Mouse (Mus musculus) gastrocnemius, postnatal 4 days (tissue): ENCODE results near the gene Smad6. TPM values are rescaled to one million over a fixed set of nuclear protein-coding genes. Genes with fewer than 3 reads are reported as not detected.

Experiments
- DNase-seq, 2 experiments: peaks; one replicate each; pipeline ENCODE4 v3.0.0; 2021 to 2022; ENCODE audit warnings: low spot score in 2 of 2, mixed read lengths in 2 of 2
- total RNA-seq, 2 experiments: library from RNA; stranded (reverse); gene quantifications; 2 replicates each; pipeline ENCODE4 v1.2.3; 2021

The Smad6 gene
- total RNA-seq, 2 experiments from 2014 or later: 5.6 to 7.2 TPM

- no peak for DNase-seq
Measured at GRCm38 (mm10) chr9:63961881-63962280, 60.0 kb downstream of the Smad6 start.

- no peak for DNase-seq
Measured at GRCm38 (mm10) chr9:63960829-63961185, 61.1 kb downstream of the Smad6 start.

GRCm38 (mm10) chr9:63959933-63960828, 61.7 kb downstream of the Smad6 start:
- no peak for DNase-seq

DNA sequence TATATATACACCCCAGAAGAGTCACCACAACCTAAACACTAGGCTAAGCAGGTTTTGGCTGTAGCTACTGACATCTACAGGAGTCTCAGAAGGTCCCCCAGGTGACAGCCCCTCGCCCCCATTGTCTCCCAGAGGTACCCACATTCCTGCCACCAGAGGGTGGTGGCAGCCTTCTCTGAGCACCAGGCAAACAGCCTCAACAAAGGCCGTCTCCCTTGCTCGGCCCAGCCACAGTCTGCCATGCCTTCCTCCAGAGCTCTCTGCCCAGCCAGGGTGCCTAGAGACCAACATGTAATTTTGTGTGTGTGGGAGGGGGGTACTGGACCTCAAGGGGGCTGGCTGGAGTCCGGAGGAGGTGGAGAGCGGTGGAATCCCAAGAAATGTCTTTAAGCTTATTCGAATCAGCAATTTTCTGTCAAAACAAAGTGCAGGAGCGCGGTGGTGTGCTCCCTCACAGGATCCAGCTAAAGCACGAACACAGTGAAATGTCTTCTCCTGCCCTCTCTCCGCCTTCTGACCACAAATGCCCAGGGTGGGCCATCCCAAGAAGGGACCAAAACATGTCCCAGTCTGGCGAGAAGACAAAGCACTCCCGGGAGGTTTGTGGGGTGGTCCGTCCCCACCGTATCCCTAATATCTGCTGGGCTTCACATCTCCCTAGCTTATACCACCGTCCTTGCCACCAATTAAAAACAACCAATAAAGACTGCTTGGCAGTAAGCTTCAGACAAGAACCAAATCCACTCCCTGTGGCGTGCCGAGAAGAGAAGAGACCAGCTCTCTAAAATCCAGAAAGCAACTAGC, 62.5 kb downstream of the Smad6 start:
- peak in 1 of 2 experiments; percentile 65 for DNase-seq

GRCm38 (mm10) chr9:63958337-63959030, 63.4 kb downstream of the Smad6 start:
- DNase-seq: peak in 1 of 2 experiments; percentile 66

DNA sequence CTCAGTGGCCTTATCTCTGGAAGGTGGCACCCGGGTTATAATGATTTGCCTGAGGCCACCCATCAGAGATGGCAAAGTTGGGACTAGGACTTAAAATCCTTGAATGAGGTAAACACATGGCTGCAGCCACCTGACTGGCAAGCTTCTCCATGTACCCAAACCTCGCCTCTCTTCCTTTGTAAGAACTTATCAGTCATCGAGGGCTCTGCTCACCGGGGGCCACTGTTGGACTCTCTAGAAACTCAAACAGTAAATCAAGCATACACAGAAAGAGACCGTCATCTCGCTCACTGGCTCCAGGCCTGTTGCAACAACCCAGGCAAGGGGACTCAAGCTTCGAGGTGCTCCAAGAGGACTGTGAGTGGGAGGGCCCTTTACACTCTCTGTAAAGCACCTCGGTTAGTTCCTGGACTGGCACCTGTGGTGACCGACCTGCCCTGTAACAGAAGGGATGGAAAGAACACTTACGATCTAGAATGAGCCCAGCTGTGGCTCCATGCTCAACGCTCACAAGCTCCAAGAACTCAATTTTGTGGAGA, 64.1 kb downstream of the Smad6 start:
- DNase-seq: no peak

DNA sequence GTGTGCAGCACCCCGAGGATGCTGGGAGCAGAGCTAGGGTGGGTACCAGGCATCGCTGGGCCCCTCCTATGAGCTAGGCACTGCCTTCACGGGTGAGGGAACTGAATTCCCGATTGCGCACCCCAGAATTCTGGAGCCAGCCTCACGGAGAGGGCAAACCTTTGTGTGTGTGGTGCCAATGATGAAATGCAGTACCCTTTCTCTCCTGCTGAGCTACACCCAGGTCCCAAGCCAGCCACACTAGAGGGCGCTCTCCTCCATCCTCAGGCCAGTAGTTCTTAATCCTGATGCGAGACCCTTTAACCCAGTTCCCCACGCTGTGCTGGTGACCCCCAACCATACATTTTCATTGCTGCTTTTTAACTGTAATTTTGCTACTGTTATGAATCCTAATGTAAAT, 65.8 kb downstream of the Smad6 start:
- peak; percentile 67 to 76 for DNase-seq

DNA sequence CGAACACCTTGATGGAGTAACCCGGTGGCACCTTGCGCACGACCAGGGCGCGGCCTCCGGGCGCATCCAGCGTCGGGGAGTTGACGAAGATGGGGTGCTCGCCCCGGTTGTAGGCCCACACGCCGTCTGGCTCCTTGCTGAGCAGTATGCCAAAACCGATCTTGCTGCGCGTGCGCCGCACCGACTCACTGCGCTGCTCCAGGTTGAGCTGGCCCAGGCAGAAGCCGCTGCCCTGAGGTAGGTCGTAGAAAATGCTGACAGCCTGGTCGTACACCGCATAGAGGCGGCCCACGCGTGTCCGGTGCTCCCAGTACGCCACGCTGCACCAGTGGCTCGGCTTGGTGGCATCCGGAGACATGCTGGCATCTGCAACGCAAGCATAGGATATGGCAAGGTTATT, 68.2 kb downstream of the Smad6 start:
- DNase-seq: no peak

- DNase-seq: no peak
Measured at GRCm38 (mm10) chr9:63952591-63952990, 69.3 kb downstream of the Smad6 start.

DNA sequence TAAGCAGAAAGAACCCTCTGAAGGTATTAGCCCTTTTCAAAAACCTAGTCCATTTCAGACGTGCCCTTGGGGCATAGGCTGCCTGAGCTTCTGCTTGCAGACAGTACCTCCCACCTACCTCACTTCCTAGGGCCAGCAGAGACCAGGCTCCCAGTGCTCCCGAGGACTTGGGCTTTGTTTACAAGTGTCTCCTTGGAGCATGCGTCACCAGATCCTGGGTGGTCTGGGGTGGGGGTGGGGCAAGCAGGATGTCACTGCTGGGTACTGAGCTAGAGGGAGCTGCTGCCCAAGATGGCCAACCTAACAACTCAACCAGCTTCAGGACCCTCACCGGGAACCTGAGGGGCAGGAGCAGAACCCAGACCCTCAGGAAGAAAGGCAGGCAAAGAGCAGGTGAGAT, 71.5 kb downstream of the Smad6 start:
- DNase-seq: no peak

GRCm38 (mm10) chr9:63949393-63949792, 72.5 kb downstream of the Smad6 start:
- DNase-seq: no peak

DNA sequence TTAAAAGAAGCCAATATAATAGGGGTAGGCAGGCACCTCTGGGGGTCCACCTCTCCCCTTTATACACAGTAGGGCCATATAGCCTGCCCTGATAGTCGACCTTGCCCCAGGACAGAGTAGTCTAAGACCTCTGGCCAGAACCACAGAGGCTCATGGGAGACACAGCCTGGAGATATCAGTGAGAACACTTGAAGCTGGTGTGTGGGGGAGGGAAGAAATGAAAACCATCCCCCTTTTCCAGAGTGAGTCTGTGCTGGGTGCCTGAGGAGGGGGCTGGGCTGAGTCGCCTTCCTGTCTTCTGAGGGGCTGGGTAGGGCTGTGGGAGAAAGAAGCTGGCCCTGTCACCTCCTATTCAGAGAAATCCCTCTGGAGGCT, 79.3 kb downstream of the Smad6 start:
- no peak for DNase-seq

GRCm38 (mm10) chr9:63941747-63942607, 79.9 kb downstream of the Smad6 start:
- DNase-seq: no peak

DNA sequence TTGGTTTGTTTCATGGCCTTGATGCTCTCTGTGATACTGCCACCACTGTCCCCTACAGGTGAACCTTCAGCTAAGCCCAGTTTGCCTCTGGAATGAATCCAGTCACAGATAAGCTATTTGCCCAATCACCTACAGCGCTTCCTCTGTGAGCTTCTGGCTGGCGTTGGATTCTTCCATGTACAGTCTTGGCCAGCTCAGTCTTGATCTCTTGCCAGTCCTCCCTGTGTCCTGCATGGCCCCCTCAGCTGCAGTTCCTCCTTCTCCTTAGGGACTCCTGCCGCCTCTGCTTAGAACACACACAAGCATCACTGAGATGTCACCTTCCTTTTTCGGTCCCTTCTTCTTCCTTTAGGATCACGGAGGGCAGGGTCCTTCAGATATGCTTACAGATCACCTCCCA, 85.6 kb downstream of the Smad6 start:
- no peak for DNase-seq

- DNase-seq: no peak
Measured at GRCm38 (mm10) chr9:63933068-63933467, 88.8 kb downstream of the Smad6 start.

- peak; percentile 41 to 68 for DNase-seq
Measured at GRCm38 (mm10) chr9:63927340-63928049, 94.4 kb downstream of the Smad6 start.

- DNase-seq: no peak
Measured at GRCm38 (mm10) chr9:63926377-63926776, 95.5 kb downstream of the Smad6 start.

- DNase-seq: no peak
Measured at GRCm38 (mm10) chr9:63923190-63923717, 98.6 kb downstream of the Smad6 start.

- DNase-seq: no peak
Measured at GRCm38 (mm10) chr9:63919708-63920107, 102.2 kb downstream of the Smad6 start.
